Mouse (Mus musculus) spleen, adult 2 months (tissue): ENCODE data around the gene Ehd4. TPM values are rescaled to one million over a fixed set of nuclear protein-coding genes. Genes with fewer than 3 reads are reported as not detected.

Experiments used
- DNase-seq, 2 experiments: peaks; one replicate each; pipeline versions ENCODE4 v3.0.0 to v3.0.0-alpha.2; 2012 to 2021; ENCODE audit warnings: low spot score in 2 of 2, low read depth in 1 of 2
- H3K27ac ChIP-seq: fragments of 200-500 bp; 2 replicates; pipeline ENCODE4 v1.5.1; 2012; ENCODE audit warnings: low read length, inconsistent platforms; ENCODE audit not compliant: insufficient read depth
- H3K27me3 ChIP-seq: fragments of 200-500 bp; 2 replicates; pipeline ENCODE4 v1.6.1; 2012; ENCODE audit warnings: mild to moderate bottlenecking, moderate library complexity, low read length, inconsistent platforms; ENCODE audit not compliant: control insufficient read depth, insufficient read depth
- H3K36me3 ChIP-seq: fragments of 200-500 bp; 2 replicates; pipeline ENCODE4 v1.6.1; 2012; ENCODE audit warnings: mild to moderate bottlenecking, low read length, inconsistent platforms; ENCODE audit not compliant: control insufficient read depth, insufficient read depth
- H3K4me1 ChIP-seq: fragments of 200-500 bp; 2 replicates; pipeline ENCODE4 v1.6.1; 2011; ENCODE audit warnings: inconsistent platforms; ENCODE audit not compliant: control insufficient read depth, insufficient read depth, insufficient read length
- H3K4me3 ChIP-seq: fragments of 200-500 bp; 2 replicates; pipeline ENCODE4 v1.5.1; 2011; ENCODE audit warnings: mild to moderate bottlenecking, inconsistent platforms; ENCODE audit not compliant: insufficient read depth, insufficient read length; ENCODE audit errors: extremely low read depth
- CTCF ChIP-seq: fragments of 200-500 bp; IDR thresholded peaks from 2 replicates; pipeline ENCODE4 v1.5.1; 2011; ENCODE audit warnings: mild to moderate bottlenecking, inconsistent platforms; ENCODE audit not compliant: insufficient read depth, insufficient read length, insufficient replicate concordance; ENCODE audit errors: extremely low read depth
- POLR2A ChIP-seq: fragments of 200-500 bp; IDR thresholded peaks from 2 replicates; pipeline ENCODE4 v1.6.1; 2011; ENCODE audit warnings: low read depth, low read length, inconsistent platforms
- WGBS: fragments of 180-500 bp; shearing (Covaris S2); methylation state at CpG from one replicate; pipeline ENCODE4 v1.1.7; 2018; 5-methylcytosine and 5-hydroxymethylcytosine counted together
- polyA plus RNA-seq: library from polyadenylated mRNA; depleted of rRNA; stranded (reverse); fragments of >200 nt; gene quantifications from 2 replicates; pipeline ENCODE4 v1.2.3, GENCODE M21; 2012

The Ehd4 gene
- polyA plus RNA-seq, 1 experiment, result 35.4 TPM

DNA sequence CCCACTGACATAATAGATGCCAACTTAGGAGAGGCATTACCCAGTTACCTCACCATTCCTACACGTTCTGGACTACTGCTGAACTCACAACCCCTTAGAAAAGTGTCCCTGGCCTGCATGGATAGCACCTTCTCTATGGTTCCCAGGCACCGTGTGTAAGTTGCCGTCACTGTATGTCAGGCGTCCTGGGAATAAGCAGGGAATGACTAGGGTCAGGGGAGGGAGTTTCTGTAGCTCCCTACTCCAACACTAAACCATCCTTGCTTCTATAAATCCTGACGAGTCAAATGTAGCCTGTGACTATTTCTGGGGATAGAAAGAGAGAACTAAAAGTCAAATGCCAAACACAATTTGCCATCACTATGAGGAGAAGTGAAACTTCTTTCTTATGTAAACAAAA is 17.1 kb downstream of the Ehd4 start:
- WGBS, result 57% methylated on average over 5 of the region's 5 CpGs
- Histone ChIP-seq H3K36me3 (no peaks in the 10 kb centered on the region), H3K27me3 (no peaks in the 10 kb centered on the region), H3K4me1 (peaks cover 37% of the 10 kb centered on the region), H3K4me3 (no peak overlapping the region), H3K27ac (peak overlapping the region; percentile 78)
- TF ChIP-seq CTCF (no peak), POLR2A (no peak)
- no peak for DNase-seq

DNA sequence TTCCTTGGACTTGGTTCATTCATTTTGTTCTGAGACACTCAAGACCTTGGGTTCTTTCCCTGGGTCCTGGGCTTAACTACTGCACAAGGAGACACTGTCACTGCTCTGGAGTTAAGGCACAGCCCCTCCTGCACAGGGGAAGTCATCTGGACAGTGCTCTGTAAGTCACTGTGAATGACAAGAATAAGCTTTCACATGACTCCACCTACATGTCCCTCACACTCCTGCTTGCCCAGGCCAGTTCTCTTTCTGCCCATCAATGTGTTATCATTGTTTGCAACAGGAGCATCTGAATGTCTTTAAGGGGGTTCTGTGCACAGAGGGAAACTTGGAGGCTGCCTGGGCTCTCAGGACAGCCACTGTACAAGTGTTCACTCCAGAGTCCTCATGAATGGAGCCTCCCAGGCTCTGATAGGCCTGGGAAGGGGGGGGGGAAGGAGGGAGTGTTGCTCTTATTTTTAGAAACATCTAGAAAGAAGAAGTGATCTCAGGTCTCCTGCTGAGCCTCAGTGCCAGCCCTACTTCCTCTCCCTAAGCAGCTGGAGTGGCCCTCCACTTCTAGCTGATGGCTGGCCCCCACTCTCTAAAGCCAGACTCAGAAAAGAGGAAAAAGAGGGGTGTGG is 19.8 kb downstream of the Ehd4 start:
- H3K4me1 ChIP-seq, result peaks cover 37% of the 10 kb centered on the region; the same call in 1 of the 2 replicates

DNA sequence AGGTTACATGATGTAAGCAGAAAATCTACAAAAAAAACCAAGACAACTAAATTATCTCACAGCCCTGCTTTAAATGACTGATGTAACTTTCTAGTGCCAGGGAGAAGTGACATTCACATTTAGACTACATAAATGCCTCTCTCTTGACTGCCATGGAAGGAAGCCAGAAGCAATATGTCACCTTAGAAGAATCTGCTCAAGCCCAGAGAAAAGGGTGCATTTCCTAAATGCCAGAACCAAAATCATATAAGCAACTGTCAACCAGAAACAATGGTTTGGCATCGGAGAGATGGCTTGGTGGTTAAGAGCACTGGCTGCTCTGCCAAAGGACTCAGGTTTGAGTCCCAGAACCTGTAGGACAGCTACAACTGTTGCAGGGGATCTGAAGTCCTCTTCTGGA is 22.5 kb downstream of the Ehd4 start:
- WGBS, result 86% methylated on average over 1 of the region's 1 CpGs
- Histone ChIP-seq H3K36me3 (no peaks in the 10 kb centered on the region), H3K27me3 (no peaks in the 10 kb centered on the region), H3K4me3 (no peak overlapping the region), H3K4me1 (peaks cover 31% of the 10 kb centered on the region; the same call in 1 of the 2 replicates), H3K27ac (0 out of 2 replicates have a peak overlapping the region, but pooled peaks have one; percentile 3)
- DNase-seq, result no peak
- TF ChIP-seq CTCF (no peak), POLR2A (no peak)

More for the DNA sequence above, 19.8 kb downstream of the Ehd4 start:
- Histone ChIP-seq H3K27ac (peak overlapping the region; percentile 89), H3K4me3 (no peak overlapping the region), H3K27me3 (no peaks in the 10 kb centered on the region), H3K36me3 (no peaks in the 10 kb centered on the region)
- TF ChIP-seq POLR2A (no peak), CTCF (no peak)
- peak in 1 of 2 experiments; percentile 41 for DNase-seq

DNA sequence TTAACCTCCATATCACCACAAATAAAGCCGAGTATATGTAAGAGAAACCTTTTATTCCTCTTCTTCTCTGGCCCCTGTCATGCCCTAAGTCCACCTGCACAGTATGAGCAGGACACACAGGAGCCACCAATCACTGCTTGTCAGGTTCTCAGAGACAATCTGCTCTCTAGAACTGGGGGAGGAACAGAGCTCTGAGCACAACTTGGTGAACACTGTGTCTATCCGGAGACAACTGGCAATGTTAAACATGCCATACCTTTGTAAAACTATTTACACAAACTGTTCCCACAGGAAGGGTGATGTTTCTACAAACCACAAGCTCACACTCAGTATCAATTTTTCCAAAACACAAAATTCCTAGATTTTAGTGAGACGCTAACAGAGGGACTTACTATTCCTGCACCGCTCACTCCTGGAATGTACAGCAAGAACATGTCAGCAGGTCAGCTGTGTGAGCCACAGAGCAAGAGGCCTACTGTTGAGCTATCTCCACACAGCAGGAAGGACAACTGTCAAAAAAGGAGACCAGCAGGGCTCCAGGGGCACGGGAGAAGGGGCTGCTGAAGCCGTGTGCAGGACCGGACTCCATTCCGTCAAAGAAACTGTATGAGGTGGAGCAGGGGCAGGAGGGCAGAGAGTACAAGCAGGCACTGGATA is 25.0 kb downstream of the Ehd4 start:
- TF ChIP-seq CTCF (no peak), POLR2A (no peak)
- WGBS, result 84% methylated on average over 8 of the region's 8 CpGs

DNA sequence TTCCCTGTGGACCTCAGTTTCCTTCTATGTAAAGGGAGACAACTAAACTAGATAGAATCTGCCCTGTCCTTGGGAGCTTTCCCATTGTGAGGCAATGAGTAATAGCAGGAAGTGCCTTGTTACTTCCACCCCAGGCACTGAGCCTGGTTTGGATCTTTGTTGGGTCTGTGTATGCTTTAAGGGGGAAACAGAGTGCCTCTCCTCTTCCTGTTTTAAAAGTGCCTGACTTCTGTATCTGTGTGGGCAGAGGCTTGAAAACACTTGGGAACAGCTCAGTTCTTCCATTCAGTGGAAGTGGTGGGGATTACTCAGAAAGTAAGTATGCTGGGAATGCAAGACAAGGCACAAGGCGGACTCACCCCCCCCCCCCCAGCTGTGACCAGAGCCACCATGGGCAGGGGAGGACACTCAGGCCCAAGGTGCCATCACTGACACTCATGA is 25.8 kb downstream of the Ehd4 start:
- 87% methylated on average over 1 of the region's 1 CpGs for WGBS
- DNase-seq, result no peak
- Histone ChIP-seq H3K4me3 (no peak overlapping the region), H3K4me1 (peaks cover 23% of the 10 kb centered on the region; the same call in 1 of the 2 replicates), H3K27ac (peak overlapping the region; percentile 11), H3K36me3 (peaks cover 1% of the 10 kb centered on the region; the same call in 1 of the 2 replicates), H3K27me3 (no peaks in the 10 kb centered on the region)
- TF ChIP-seq CTCF (no peak), POLR2A (no peak)

More for the DNA sequence above, 25.0 kb downstream of the Ehd4 start:
- Histone ChIP-seq H3K4me1 (peaks cover 27% of the 10 kb centered on the region; the same call in 1 of the 2 replicates), H3K36me3 (peaks cover 1% of the 10 kb centered on the region; the same call in 1 of the 2 replicates), H3K27ac (peak overlapping the region; percentile 30; the same call in 1 of the 2 replicates), H3K4me3 (no peak overlapping the region), H3K27me3 (no peaks in the 10 kb centered on the region)
- DNase-seq, result no peak

DNA sequence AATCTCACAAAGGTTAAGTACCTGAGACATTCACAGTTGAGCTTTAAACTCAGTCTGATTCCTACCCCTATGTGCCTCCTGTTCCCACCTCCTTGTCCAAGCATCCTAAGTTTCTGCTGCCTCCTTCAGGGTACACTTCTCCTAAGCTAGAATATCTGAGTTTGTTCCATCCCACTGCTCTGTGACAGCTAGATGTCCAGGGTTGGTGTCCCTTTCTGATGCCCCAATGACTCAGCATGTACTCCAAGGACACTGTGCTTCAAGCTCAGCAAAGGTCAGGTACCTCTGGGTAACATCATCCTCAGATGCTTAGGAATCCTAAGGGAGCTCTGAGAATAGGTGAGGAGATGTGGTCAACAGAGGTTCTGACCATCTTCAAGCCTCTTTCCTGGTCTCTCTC is 26.4 kb downstream of the Ehd4 start:
- Histone ChIP-seq H3K36me3 (peaks cover 1% of the 10 kb centered on the region; the same call in 1 of the 2 replicates), H3K27me3 (no peaks in the 10 kb centered on the region), H3K4me3 (no peak overlapping the region), H3K27ac (no peak overlapping the region), H3K4me1 (peaks cover 18% of the 10 kb centered on the region; the same call in 1 of the 2 replicates)
- TF ChIP-seq POLR2A (no peak), CTCF (no peak)
- no peak for DNase-seq
